Mouse (Mus musculus): ENCODE measurements at regions not wholly inside any gene's neighbourhood (a gene's known extent, or its start where the extent isn't known, plus 50 kb on each side); places are given as distances from the start of the nearest gene placed in this dataset.

- Histone ChIP-seq H3K4me3 (replicated peaks) (no peak overlapping the region), H3K9me3 (no peaks in the 10 kb centered on the region), H3K27ac (no peak overlapping the region), H3K27me3 (replicated peaks) (no peaks in the 10 kb centered on the region), H3K4me2 (replicated peaks) (no peak overlapping the region), H3K4me1 (replicated peaks) (peaks cover 4% of the 10 kb centered on the region; the same call in 1 of the 2 replicates), H3K9ac (no peak overlapping the region), H3K36me3 (no peaks in the 10 kb centered on the region)
- ATAC-seq, result peak; percentile 49; the same call in 1 of the 2 replicates
- WGBS, result 82% methylated on average over 1 of the region's 1 CpGs
These were observed 94.9 kb upstream of the Tmc3 start for GRCm38 (mm10) chr7:83489790-83490189.

GRCm38 (mm10) chr7:83504996-83505645 is 79.6 kb upstream of the Tmc3 start:
- 74% methylated on average over 2 of the region's 2 CpGs for WGBS
- no peak overlapping the region for H3K9ac ChIP-seq
- no peaks in the 10 kb centered on the region for H3K4me1 ChIP-seq (replicated peaks)

GRCm38 (mm10) chr7:83516295-83516694 is 68.4 kb upstream of the Tmc3 start:
- Histone ChIP-seq H3K4me3 (replicated peaks) (no peak overlapping the region), H3K9ac (no peak overlapping the region), H3K4me2 (replicated peaks) (no peak overlapping the region), H3K27ac (0 out of 2 replicates have a peak overlapping the region, but pooled peaks have one; percentile 13), H3K9me3 (no peaks in the 10 kb centered on the region), H3K36me3 (no peaks in the 10 kb centered on the region), H3K4me1 (replicated peaks) (no peaks in the 10 kb centered on the region), H3K27me3 (replicated peaks) (no peaks in the 10 kb centered on the region)
- WGBS, result 29% methylated on average over 4 of the region's 4 CpGs
- no peak for ATAC-seq

More at GRCm38 (mm10) chr7:83504996-83505645, 79.6 kb upstream of the Tmc3 start:
- Histone ChIP-seq H3K27me3 (replicated peaks) (no peaks in the 10 kb centered on the region), H3K36me3 (no peaks in the 10 kb centered on the region), H3K27ac (no peak overlapping the region), H3K4me2 (replicated peaks) (no peak overlapping the region), H3K9me3 (no peaks in the 10 kb centered on the region), H3K4me3 (replicated peaks) (no peak overlapping the region)
- no peak for ATAC-seq

- 82% methylated on average over 7 of the region's 7 CpGs for WGBS
- no peaks in the 10 kb centered on the region for H3K36me3 ChIP-seq
- no peaks in the 10 kb centered on the region for H3K27me3 ChIP-seq (replicated peaks)
- no peak overlapping the region for H3K4me3 ChIP-seq (replicated peaks)
- H3K4me2 ChIP-seq (replicated peaks), result no peak overlapping the region
- no peaks in the 10 kb centered on the region for H3K4me1 ChIP-seq (replicated peaks)
- H3K9ac ChIP-seq, result no peak overlapping the region
- H3K27ac ChIP-seq, result no peak overlapping the region
- ATAC-seq, result no peak
- H3K9me3 ChIP-seq, result no peaks in the 10 kb centered on the region
These were observed 63.2 kb upstream of the Tmc3 start for GRCm38 (mm10) chr7:83521511-83521910.

Measured in intestine, embryonic 15.5 days (tissue).